Mouse (Mus musculus) layer of hippocampus, adult 2 months (tissue): ENCODE measurements around the gene Ddx42. TPM values are rescaled to one million over a fixed set of nuclear protein-coding genes. Genes with fewer than 3 reads are reported as not detected.
A peak's percentile ranks its signal among the peaks of the same experiment; 100 is the strongest.

ENCODE experiments used
- DNase-seq, 2 experiments: peaks; one replicate each; pipeline ENCODE4 v3.0.0; 2022; ENCODE audit warnings: low spot score in 2 of 2
- H3K27ac ChIP-seq: fragments of 200-600 bp; 2 replicates; pipeline ENCODE4 v1.8.1; 2022
- H3K4me3 ChIP-seq: fragments of 200-600 bp; 2 replicates; pipeline ENCODE4 v1.8.1; 2022; ENCODE audit warnings: mild to moderate bottlenecking
- CTCF ChIP-seq: fragments of 200-600 bp; conservative IDR thresholded peaks from 2 replicates; pipeline ENCODE4 v1.8.1; 2022; ENCODE audit warnings: antibody characterized with exemption, mild to moderate bottlenecking, moderate library complexity
- total RNA-seq, 2 experiments: library from RNA; stranded (reverse); gene quantifications; 2 replicates each; pipeline ENCODE4 v1.2.3; 2021

The Ddx42 gene
- total RNA-seq, 2 experiments from 2014 or later, result 69.8 to 71.1 TPM

DNA sequence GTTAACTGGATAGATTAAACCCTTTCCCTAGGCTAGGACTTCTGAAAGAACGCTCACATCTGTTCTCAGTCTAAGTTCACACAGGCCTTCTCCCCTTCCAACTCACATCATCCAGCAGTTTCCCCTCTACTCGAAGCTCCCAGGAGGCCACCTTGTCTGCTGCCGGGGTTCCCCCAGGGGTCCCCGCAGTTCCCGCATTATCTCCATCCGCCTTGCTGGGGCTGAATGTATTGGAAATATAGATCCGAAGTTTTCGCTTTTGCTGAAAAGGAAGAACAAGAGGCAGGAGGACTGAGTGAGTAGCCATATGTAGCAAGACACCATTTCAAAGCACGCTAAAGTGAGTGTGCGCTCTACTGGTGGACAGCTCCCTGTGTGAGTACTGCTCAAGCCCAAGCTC is 49.7 kb downstream of the Ddx42 start:
- TF ChIP-seq CTCF, result no peak
- no peak overlapping the region for H3K27ac ChIP-seq
- DNase-seq, result no peak
- H3K4me3 ChIP-seq, result no peak overlapping the region

DNA sequence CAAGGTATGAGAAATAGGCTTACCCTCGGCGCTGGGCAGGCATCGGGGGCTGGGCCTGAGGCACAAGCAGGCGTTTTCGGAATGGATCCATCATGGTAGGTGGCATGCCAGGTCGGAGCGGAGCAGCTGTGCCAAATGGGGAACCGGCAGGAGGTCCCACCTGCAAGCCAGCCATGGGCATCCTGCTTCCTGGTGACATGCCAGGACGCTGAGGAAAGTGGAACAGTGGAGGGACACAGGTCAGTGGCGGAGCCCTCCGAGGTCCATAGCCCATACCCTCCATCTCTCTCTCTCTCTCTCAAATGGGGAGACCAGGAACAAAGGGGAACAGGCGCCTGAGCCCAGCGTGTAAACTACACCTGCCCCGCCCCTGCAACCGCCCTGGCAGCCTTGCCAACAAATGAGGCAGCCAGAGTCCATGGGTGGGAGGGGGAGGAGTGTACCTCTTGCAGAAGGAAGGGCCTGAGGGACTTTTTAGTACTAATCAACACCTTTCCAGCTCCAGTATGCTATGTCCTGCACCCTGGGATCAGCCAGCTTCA is 50.7 kb downstream of the Ddx42 start:
- peak in 1 of 2 experiments; percentile 43 for DNase-seq
- no peak for TF ChIP-seq CTCF
- peak overlapping the region; percentile 41 for H3K4me3 ChIP-seq
- H3K27ac ChIP-seq, result peak overlapping the region; percentile 96

DNA sequence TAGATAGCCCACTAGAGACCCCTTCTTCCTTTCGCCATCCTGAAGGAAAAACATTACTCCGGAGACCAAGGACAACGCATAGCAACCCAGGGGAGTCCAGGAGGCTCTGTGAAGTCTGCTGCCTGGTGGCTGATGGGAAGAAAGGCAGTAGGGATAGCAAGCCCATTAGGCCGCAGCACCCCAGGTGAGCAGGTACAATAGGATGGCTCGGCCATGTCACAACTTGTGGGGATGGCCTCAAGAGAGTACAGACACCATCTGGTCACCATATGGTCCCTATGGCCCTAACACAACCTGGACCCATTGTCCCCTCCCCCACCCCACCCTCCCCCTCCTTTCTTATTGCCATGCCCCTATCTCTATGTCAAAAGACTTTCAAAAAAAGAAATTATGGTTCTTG is 51.1 kb downstream of the Ddx42 start:
- no peak for DNase-seq
- Histone ChIP-seq H3K27ac (peak overlapping the region; percentile 96), H3K4me3 (peak overlapping the region; percentile 41)
- no peak for TF ChIP-seq CTCF

DNA sequence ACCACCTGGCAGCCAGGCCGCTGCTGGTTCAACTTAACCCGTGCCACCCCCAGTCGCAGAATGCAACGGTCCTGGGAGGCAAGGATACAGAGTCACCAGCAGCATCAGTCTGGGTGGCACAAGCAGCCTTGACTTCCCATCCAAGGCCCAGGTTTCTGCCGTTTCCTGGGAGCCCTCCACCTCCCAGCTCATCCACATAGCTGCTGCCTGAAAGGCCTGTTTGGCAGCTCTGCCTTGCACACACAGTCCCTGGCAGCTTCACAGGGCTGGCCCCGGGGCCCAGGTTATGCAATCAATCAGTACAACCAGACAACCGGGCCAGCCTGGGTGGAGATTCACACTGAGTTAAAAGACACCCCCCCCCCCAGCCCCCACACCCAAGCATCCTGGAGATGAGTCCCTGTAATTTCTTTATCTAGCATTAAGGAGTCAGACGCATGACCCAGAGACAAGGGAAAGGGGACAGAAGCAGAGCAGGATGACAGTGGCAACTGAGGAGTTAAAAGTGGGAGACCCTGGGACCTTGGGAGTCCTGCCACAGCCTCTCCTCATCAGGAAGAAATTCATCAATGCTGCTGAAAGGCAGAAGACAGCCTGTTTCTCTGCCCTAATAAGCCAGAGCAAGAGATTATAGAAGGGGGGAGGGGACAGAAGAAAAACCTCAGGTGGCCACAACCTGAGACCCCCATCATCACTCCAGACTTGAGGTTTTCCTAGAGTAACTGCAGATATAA is 51.8 kb downstream of the Ddx42 start:
- peak in 1 of 2 experiments; percentile 76 for DNase-seq
- peak overlapping the region; percentile 96 for H3K27ac ChIP-seq
- no peak for TF ChIP-seq CTCF
- peak overlapping the region; percentile 41 for H3K4me3 ChIP-seq

DNA sequence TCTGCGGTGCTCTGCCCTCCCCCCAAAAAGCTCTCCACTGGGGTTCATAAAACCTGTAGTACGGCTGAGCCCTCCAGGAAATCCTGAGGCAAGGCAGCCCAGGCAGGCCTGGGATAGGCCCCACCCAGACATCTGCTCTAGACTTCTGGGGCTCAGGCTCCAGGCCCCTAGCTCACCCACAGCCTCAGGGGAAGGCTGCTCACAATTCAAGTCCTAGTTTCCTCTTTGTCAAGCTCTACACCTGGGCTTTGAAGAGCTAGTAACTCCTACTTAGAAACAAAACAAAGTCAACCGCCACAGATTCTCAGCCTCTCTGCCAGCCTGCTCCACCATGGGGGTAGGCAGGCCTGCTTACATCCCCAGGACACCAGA is 52.3 kb downstream of the Ddx42 start:
- no peak for TF ChIP-seq CTCF
- Histone ChIP-seq H3K27ac (peak overlapping the region; percentile 96), H3K4me3 (peak overlapping the region; percentile 31)
- no peak for DNase-seq

DNA sequence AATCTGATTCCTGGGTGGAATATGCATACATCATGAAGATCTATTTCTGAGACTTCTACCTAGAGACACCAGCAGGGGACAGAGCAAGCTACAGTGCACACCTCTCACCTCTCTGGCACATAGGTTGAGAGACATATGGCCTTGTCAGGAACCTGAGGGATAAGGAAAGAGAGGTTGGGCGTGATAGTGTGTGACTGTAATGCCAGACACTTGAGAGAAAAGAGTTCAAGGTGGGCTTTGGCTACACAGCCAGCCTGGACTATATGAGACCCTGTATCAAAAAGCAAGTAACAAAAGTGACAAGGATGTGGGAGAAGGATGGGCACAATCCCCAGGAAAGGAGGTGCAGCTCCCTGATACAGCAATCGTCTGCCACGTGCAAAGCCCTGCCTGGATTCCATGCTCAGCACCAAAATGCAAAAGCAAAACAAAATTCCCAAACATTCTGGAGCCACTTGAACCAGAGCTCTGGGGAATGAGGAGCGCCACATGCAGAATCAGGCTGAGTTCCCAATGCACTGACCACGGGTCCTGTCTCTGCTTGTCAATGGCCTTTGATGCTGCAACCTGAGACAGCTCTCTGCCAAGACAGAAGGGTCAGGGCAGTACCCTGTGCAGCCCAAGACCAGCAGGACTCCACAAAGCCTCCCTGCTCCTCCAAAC is 54.5 kb downstream of the Ddx42 start:
- peak; percentile 49 for TF ChIP-seq CTCF
- no peak for DNase-seq
- peak overlapping the region; percentile 98 for H3K27ac ChIP-seq
- peak overlapping the region; percentile 74 for H3K4me3 ChIP-seq

DNA sequence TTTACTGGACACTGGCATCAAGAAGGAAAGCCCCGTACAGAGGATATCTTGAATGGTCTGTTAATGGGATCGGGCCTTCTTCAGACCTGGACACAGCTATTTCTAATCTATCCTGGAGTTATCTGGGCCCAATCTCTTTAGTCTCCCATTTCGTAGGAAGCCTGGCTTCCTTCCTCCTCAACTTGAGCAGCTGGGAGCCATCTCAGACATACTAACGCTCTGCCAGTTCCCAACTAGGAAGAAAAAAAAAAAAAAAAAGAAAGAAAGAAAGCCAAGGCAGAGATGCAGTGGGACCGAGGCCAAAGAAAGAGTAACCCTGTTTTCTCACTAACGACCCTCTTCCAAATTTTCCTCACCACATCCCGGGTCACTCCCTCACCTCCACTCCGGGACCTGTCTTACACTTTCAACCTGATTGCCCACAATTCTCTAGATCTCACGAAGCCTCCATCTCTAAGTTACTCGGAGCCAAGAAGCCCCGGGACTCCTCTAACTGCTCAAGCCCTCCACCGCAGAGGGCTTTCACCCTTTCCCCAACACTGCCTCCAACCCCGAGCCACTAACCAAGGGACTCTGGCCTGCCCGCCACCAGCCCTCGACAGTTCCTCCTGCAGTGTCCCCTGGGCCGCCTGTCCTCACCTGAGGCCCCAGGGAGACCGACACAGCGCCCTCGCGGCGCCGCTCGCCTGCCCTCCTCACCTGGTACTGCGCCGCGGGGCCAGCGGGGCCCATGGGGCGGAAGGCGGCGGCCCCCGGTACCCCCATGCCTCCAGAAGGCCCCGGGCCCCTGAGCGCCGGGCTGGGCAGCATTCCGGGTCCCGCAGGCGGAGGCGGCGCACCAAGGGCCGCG is 55.3 kb downstream of the Ddx42 start:
- DNase-seq, result no peak
- no peak for TF ChIP-seq CTCF
- Histone ChIP-seq H3K4me3 (peak overlapping the region; percentile 74), H3K27ac (peak overlapping the region; percentile 98)

DNA sequence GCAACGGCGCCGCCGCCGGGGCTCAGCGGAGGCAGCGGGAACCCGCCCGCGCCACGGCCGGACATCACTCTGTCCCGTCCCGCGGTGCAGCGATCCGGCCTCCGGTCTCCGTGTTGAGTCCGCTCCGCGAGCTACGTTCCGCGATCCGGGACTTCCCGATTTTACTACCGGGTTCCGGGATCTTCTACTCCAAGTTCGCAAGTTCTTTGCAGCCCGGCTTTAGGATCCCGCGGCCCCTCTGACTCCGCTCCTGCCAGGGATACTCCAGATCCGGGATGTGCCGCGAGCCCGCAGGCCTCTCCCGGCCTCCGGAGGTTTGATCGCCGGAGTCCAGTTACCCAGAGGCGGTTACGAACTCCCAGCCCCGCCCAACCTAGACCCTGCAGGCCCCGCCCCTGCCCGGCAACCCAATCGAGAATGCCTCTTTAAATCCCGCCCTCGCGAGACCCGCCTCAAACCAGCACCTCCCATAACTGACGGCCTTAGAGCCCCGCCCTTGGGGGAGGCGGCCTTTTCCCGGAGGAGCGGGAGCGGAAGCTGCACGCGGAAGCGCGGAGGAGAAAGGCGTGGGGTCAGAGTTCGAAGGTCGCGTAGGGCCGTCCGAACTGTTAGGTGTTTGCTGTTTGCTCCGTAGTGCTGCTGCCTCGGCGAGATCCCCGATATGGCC is 56.1 kb downstream of the Ddx42 start, which contains the start of gene Smarcd2:
TSS of gene Smarcd2 (minus strand) at position 329 of the 667 bp plus-strand sequence.
- no peak for TF ChIP-seq CTCF
- Histone ChIP-seq H3K27ac (peak within 1 kb of the TSS; percentile 98), H3K4me3 (peak within 1 kb of the TSS; percentile 74)
- peak; percentile 98 to 100 for DNase-seq

DNA sequence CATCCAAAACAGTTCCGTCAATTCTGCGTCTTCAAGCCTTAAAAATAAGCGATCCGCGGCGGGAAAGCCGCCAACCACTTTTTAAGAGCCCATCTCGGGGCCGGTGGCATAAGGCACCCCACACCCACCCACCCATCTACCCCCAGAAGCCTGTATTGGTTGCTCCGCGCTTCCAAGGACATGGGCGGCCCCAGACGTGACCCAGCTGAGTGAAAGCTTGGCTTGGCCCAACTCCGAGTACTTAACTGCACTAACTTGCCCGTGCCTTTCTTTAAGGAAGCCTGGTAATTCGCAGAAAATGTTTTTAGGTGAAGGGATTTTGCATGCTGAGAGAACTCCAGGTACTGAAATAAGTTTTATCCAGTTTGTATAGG is 56.6 kb downstream of the Ddx42 start:
- no peak for DNase-seq
- Histone ChIP-seq H3K27ac (peak overlapping the region; percentile 95), H3K4me3 (peak overlapping the region; percentile 74)
- no peak for TF ChIP-seq CTCF

DNA sequence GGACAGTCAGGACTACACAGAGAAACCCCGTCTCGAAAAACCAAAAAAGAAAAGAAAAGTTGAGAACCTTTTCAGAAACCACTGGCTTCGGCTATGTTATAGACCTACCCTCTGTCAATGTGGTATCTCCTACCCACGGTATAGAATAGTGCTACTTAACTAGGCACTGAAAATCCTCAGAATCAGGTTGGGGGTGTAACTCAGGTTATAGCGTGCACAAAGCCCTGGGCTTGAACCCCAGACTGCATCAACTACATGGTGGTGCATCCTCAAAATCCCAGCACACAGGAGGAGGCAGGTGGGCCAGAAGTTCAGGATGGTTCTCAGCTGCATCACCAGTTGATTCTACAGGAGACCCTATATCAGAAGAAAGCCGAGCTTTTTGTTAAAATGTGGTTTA is 57.1 kb downstream of the Ddx42 start:
- H3K4me3 ChIP-seq, result no peak overlapping the region
- TF ChIP-seq CTCF, result no peak
- DNase-seq, result no peak
- 0 out of 2 replicates have a peak overlapping the region, but pooled peaks have one; percentile 95 for H3K27ac ChIP-seq

DNA sequence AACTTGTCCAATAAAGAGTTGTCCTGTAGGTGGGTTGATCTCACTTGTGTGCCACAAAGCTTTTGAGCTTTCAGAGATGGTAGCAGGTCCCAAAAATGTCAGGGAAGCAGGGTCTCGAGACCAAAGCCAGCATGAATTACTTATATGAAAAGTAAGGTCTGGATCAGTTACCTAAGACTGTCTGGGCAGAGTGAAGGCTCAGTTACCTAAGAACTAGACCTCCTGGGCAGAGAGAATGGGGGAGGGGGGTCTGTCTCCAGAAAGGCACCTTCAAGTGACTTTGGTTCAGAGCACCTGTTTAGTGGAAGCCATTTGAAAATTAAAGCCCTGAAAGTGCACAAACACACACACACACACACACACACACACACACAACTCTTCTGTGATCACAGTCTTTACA is 57.6 kb downstream of the Ddx42 start:
- no peak overlapping the region for H3K4me3 ChIP-seq
- no peak for DNase-seq
- no peak overlapping the region for H3K27ac ChIP-seq
- TF ChIP-seq CTCF, result no peak

DNA sequence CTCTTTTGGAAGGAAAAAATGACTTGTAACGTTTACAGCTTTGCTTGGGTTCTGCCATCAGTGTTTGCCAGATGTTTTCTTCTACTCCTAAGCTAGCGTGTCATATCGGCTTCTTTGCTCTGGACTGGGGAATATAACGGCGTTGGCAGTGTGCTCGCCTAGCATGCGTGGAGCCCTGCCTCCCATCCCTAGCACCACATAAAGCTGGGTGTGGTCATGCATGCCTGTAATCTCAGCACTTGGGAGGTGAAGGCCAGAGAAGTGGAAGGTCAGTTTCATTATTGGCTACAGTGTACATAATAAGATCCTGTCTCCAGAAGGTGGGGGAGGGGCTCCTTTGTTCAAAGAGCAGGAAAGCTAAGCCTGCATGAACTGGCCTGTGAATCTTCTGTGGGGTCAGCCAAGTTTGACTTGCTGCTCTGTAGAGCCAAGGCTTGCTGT is 58.3 kb downstream of the Ddx42 start:
- Histone ChIP-seq H3K4me3 (no peak overlapping the region), H3K27ac (no peak overlapping the region)
- no peak for TF ChIP-seq CTCF
- no peak for DNase-seq

DNA sequence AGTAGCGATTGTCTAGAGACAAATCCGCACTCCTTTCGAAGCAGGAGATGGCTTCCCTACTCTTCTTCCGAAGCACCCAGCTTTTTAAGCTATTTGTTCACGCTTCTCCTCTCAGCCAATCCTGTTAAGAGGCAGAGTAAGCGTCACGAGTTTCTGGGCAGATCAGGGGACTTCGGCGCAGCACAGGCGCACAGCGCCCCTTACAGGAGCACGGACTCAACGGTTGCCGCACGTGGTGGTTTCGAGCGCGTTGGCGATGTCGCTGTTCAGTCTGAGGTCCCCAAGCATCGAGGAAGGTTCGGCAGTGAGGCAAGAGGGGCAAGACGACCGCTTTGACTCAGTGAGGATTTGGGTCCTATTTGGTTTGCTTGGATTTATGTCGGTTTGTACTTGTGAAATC is 59.7 kb downstream of the Ddx42 start, which contains the start of gene Tcam1:
TSS of gene Tcam1 (plus strand) at position 219 of the 400 bp plus-strand sequence.
- Histone ChIP-seq H3K27ac (no peak within 1 kb of the TSS), H3K4me3 (peak within 1 kb of the TSS; percentile 28; the same call in 1 of the 2 replicates)
- TF ChIP-seq CTCF, result peak; percentile 89
- peak; percentile 93 to 97 for DNase-seq
